8 mouse cellular contexts compared by ENCODE assay signal in genomic region chr10:80756099-80756498, GRCm38 (mm10). TPM values are rescaled to one million over a fixed set of nuclear protein-coding genes. Genes with fewer than 3 reads are reported as not detected.
DNase-seq lines count a peak whose midpoint lies in the region; ATAC-seq and TF ChIP-seq lines count a peak whose summit lies in the region.

No protein-coding gene starts in this region.

- H3K9ac ChIP-seq in neural tube, embryonic 14.5 days (replicated peaks; ENCODE audit: low read depth, low read length) = peak overlapping the region; percentile 97

- no peaks in the 10 kb centered on the region for H3K9me3 ChIP-seq in neural tube, embryonic 14.5 days (ENCODE audit: control insufficient read depth, low read length)

- peak overlapping the region; percentile 89 for H3K4me2 ChIP-seq in neural tube, embryonic 14.5 days (ENCODE audit: low read depth, low read length)

- DNase-seq in lung, adult 2 months = no peak
- DNase-seq in lung, postnatal 4 days = no peak
- DNase-seq in kidney, postnatal 25 days = peak; percentile 15 to 54
- DNase-seq in spleen, postnatal 36 days (ENCODE audit: low spot score in 2 of 2) = no peak
- no peak for DNase-seq in cerebellum, adult 11 months

- ATAC-seq in neural tube, embryonic 14.5 days (ENCODE audit: low read depth) = no peak
- ATAC-seq in CD4-positive, CD25-positive, alpha-beta regulatory T cell, adult 4 months = no peak

- TF ChIP-seq CTCF in lung, adult 2 months (IDR thresholded peaks at IDR 0.05; ENCODE audit: insufficient read depth, low read length) = no peak
- no peak for TF ChIP-seq CTCF in embryonic fibroblast, embryonic 13.5 days (IDR thresholded peaks at IDR 0.05; ENCODE audit: borderline replicate concordance, insufficient read depth, low read length)

- peaks cover 22% of the 10 kb centered on the region for H3K4me1 ChIP-seq in lung, adult 2 months (ENCODE audit: control insufficient read depth, insufficient read depth, low read length)
- peaks cover 19% of the 10 kb centered on the region for H3K4me1 ChIP-seq in embryonic fibroblast, embryonic 13.5 days (ENCODE audit: control insufficient read depth, insufficient read depth, low read length)
- peaks cover 31% of the 10 kb centered on the region for H3K4me1 ChIP-seq in neural tube, embryonic 14.5 days (ENCODE audit: control insufficient read depth, insufficient read depth, low read length)

- H3K36me3 ChIP-seq in neural tube, embryonic 14.5 days (ENCODE audit: control insufficient read depth, insufficient read depth, low read length) = no peaks in the 10 kb centered on the region

- H3K27ac ChIP-seq in embryonic fibroblast, embryonic 13.5 days (ENCODE audit: insufficient read depth, low read length) = peak overlapping the region; percentile 13; the same call in 1 of the 2 replicates
- H3K27ac ChIP-seq in neural tube, embryonic 14.5 days (ENCODE audit: low read depth, low read length) = no peak overlapping the region

- TF ChIP-seq POLR2A in lung, adult 2 months (IDR thresholded peaks at IDR 0.05; ENCODE audit: borderline replicate concordance, extremely low read depth, low read depth, low read length) = no peak
- no peak for TF ChIP-seq POLR2A in embryonic fibroblast, embryonic 13.5 days (IDR thresholded peaks at IDR 0.05; ENCODE audit: low read depth, low read length)

- peak overlapping the region; percentile 18 for H3K4me3 ChIP-seq in lung, adult 2 months (replicated peaks; ENCODE audit: extremely low read depth, low read depth, low read length)
- peak overlapping the region; percentile 98 for H3K4me3 ChIP-seq in embryonic fibroblast, embryonic 13.5 days (ENCODE audit: insufficient read depth, low read length)
- peak overlapping the region; percentile 95 for H3K4me3 ChIP-seq in neural tube, embryonic 14.5 days (ENCODE audit: low read depth, low read length)

- no peaks in the 10 kb centered on the region for H3K27me3 ChIP-seq in neural tube, embryonic 14.5 days (ENCODE audit: control insufficient read depth, insufficient read depth, low read length)

- 14% methylated on average over 3 of the region's 3 CpGs for WGBS in lung, adult 2 months
- WGBS in neural tube, embryonic 14.5 days = 37% methylated on average over 3 of the region's 3 CpGs

RNA-seq across cellular contexts. Expression of gene Dot1l, which starts 1.1 kb away (rescaled TPM):
- 29.9 and 43.0 TPM in 2 replicates for polyA plus RNA-seq in lung, adult 2 months (2012; rRNA removed)
- 22.3 and 22.4 TPM in 2 replicates for polyA plus RNA-seq in embryonic fibroblast, embryonic 13.5 days (2011; ENCODE audit: insufficient read length, low read depth, missing spikeins)
- 23.6 and 27.3 TPM in 2 replicates for polyA plus RNA-seq in neural tube, embryonic 14.5 days (2014; fragmentation: Nextera tagmentation; extraction: Ambion mirVana)
- polyA plus RNA-seq in CD4-positive, CD25-positive, alpha-beta regulatory T cell, adult 4 months (2017; shearing (Covaris generic)) = 10 to 100 TPM; 13.4 to 15.5 TPM

RNA-seq across cellular contexts. Expression of gene Ap3d1, which starts 14.0 kb away (rescaled TPM):
- 111 and 136 TPM in 2 replicates for polyA plus RNA-seq in lung, adult 2 months (2012; rRNA removed)
- 116 and 155 TPM in 2 replicates for polyA plus RNA-seq in embryonic fibroblast, embryonic 13.5 days (2011; ENCODE audit: insufficient read length, low read depth, missing spikeins)
- polyA plus RNA-seq in neural tube, embryonic 14.5 days (2014; fragmentation: Nextera tagmentation; extraction: Ambion mirVana) = 109 and 125 TPM in 2 replicates
- polyA plus RNA-seq in CD4-positive, CD25-positive, alpha-beta regulatory T cell, adult 4 months (2017; shearing (Covaris generic)) = 10 to 100 TPM; 26.7 to 29.1 TPM

RNA-seq across cellular contexts. Expression of gene Sf3a2, which starts 41.9 kb away (rescaled TPM):
- polyA plus RNA-seq in lung, adult 2 months (2012; rRNA removed) = 35.7 and 38.7 TPM in 2 replicates
- 48.0 and 49.3 TPM in 2 replicates for polyA plus RNA-seq in embryonic fibroblast, embryonic 13.5 days (2011; ENCODE audit: insufficient read length, low read depth, missing spikeins)
- polyA plus RNA-seq in neural tube, embryonic 14.5 days (2014; fragmentation: Nextera tagmentation; extraction: Ambion mirVana) = 63.3 and 66.8 TPM in 2 replicates
- 10 to 100 TPM; 12.3 to 13.2 TPM for polyA plus RNA-seq in CD4-positive, CD25-positive, alpha-beta regulatory T cell, adult 4 months (2017; shearing (Covaris generic))

RNA-seq across cellular contexts. Expression of gene Plekhj1, which starts 42.3 kb away (rescaled TPM):
- 51.2 and 58.8 TPM in 2 replicates for polyA plus RNA-seq in lung, adult 2 months (2012; rRNA removed)
- 59.1 and 59.9 TPM in 2 replicates for polyA plus RNA-seq in embryonic fibroblast, embryonic 13.5 days (2011; ENCODE audit: insufficient read length, low read depth, missing spikeins)
- polyA plus RNA-seq in neural tube, embryonic 14.5 days (2014; fragmentation: Nextera tagmentation; extraction: Ambion mirVana) = 126 and 127 TPM in 2 replicates
- 100 to 1,000 TPM; 106 to 120 TPM for polyA plus RNA-seq in CD4-positive, CD25-positive, alpha-beta regulatory T cell, adult 4 months (2017; shearing (Covaris generic))

RNA-seq across cellular contexts. Expression of gene Amh, which starts 48.9 kb away (rescaled TPM):
- polyA plus RNA-seq in lung, adult 2 months (2012; rRNA removed) = 0.62 and 1.3 TPM in 2 replicates
- polyA plus RNA-seq in embryonic fibroblast, embryonic 13.5 days (2011; ENCODE audit: insufficient read length, low read depth, missing spikeins) = not detected in 2 replicates
- 0.15 and 0.16 TPM in 2 replicates for polyA plus RNA-seq in neural tube, embryonic 14.5 days (2014; fragmentation: Nextera tagmentation; extraction: Ambion mirVana)
- not detected for polyA plus RNA-seq in CD4-positive, CD25-positive, alpha-beta regulatory T cell, adult 4 months (2017; shearing (Covaris generic))

Comparison
In these comparisons a context has a peak if more than half of its experiments do, and no peak if none do; other contexts are left out.
1. DNase-seq: peak in kidney, postnatal 25 days (2 of 2); none in lung, adult 2 months (single experiment), lung, postnatal 4 days (0 of 2), spleen, postnatal 36 days (0 of 2) and cerebellum, adult 11 months (single experiment).
2. H3K4me3 ChIP-seq: peak in every context shown above with its lines; median percentile 98 in embryonic fibroblast, embryonic 13.5 days; 95 in neural tube, embryonic 14.5 days; 18 in lung, adult 2 months.